ENCODE assay signal across 52 mouse cellular contexts in the genomic region with DNA sequence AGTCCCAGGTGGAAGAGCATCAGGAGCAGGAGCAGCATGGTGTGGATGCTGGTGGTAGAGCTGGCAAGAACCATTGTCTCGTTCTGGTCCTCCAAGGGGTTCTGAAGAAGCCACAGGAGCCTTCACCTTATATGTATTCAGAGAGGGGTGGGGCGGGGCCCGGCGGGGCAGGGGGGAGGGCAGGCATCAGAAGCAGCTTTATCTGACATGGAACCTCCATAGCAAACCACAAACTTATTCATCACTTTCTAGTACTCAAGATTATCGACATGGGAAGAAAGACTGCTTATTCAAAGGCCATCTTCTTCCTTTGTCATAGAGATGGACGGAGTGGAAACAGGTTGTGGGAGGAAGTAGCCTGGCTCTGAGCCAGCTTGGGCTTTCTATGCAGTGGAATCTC. TPM values are rescaled to one million over a fixed set of nuclear protein-coding genes. Genes with fewer than 3 reads are reported as not detected.
"Had no signal": no experiment of that assay in that cellular context is flagged by ENCODE, and none has a peak within 500 bp of the region (broad histone marks: within the 10 kb centered on the region; RNA-seq: fewer than 3 reads in every experiment).

Gene Il3 (minus strand): TSS at position 101 of the 400 bp plus-strand sequence.

- H3K27ac ChIP-seq: heart, embryonic 10.5 days; heart, embryonic 13.5 days; heart, embryonic 15.5 days; hindbrain, embryonic 10.5 days; hindbrain, embryonic 12.5 days; hindbrain, embryonic 13.5 days; hindbrain, embryonic 14.5 days; hindbrain, embryonic 15.5 days; hindbrain, postnatal 0 days; intestine, embryonic 15.5 days; kidney, embryonic 15.5 days; kidney, postnatal 0 days; layer of hippocampus, adult 2 months; left cerebral cortex, adult 2 months had no signal

- H3K4me1 ChIP-seq: heart, embryonic 12.5 days; heart, embryonic 13.5 days; heart, embryonic 15.5 days; hindbrain, embryonic 10.5 days; hindbrain, embryonic 12.5 days; hindbrain, embryonic 13.5 days; hindbrain, embryonic 15.5 days; intestine, embryonic 15.5 days; kidney, embryonic 15.5 days had no signal

- H3K36me3 ChIP-seq: heart, embryonic 10.5 days; heart, embryonic 12.5 days; heart, embryonic 13.5 days; heart, embryonic 15.5 days; hindbrain, embryonic 10.5 days; hindbrain, embryonic 12.5 days; hindbrain, embryonic 13.5 days; hindbrain, embryonic 15.5 days; intestine, embryonic 15.5 days; kidney, embryonic 15.5 days had no signal

- H3K27me3 ChIP-seq: heart, embryonic 12.5 days; heart, embryonic 13.5 days; heart, embryonic 15.5 days; hindbrain, embryonic 12.5 days; hindbrain, embryonic 13.5 days; hindbrain, embryonic 15.5 days; intestine, embryonic 15.5 days; kidney, embryonic 15.5 days had no signal

- H3K9me3 ChIP-seq: heart, embryonic 10.5 days; heart, embryonic 12.5 days; heart, embryonic 13.5 days; heart, embryonic 15.5 days; hindbrain, embryonic 10.5 days; hindbrain, embryonic 12.5 days; hindbrain, embryonic 13.5 days; hindbrain, embryonic 15.5 days; intestine, embryonic 15.5 days; kidney, embryonic 15.5 days had no signal

- H3K4me3 ChIP-seq: heart, embryonic 10.5 days; heart, embryonic 12.5 days; heart, embryonic 13.5 days; heart, embryonic 15.5 days; hindbrain, embryonic 10.5 days; hindbrain, embryonic 12.5 days; hindbrain, embryonic 13.5 days; hindbrain, embryonic 15.5 days; intestine, embryonic 15.5 days; kidney, embryonic 15.5 days; layer of hippocampus, adult 2 months; left cerebral cortex, adult 2 months had no signal

- DNase-seq: heart, postnatal 10 days; heart, postnatal 14 days; heart, postnatal 36 days; heart, postnatal 4 days; kidney, adult 11 months; kidney, adult 18-20 months; kidney, adult 2 months; kidney, adult 8-10 months; kidney, adult 9 months; kidney, postnatal 10 days; kidney, postnatal 25 days; kidney, postnatal 36 days; kidney, postnatal 4 days; layer of hippocampus, adult 9-11 months; layer of hippocampus, postnatal 36 days had no signal

- H3K9ac ChIP-seq: heart, embryonic 12.5 days; heart, embryonic 13.5 days; heart, embryonic 15.5 days; hindbrain, embryonic 12.5 days; hindbrain, embryonic 13.5 days; hindbrain, embryonic 14.5 days; hindbrain, embryonic 15.5 days; intestine, embryonic 15.5 days; kidney, embryonic 15.5 days had no signal

RNA-seq across cellular contexts. Expression of gene Il3, which starts in this region (rescaled TPM):
- total RNA-seq: heart, postnatal 10 days; heart, postnatal 14 days; heart, postnatal 25 days; heart, postnatal 36 days; heart, postnatal 4 days; hematopoietic stem cell, adult 5-6 weeks; hindbrain, postnatal 0 days; layer of hippocampus, adult 18-20 months; layer of hippocampus, adult 2 months; layer of hippocampus, adult 8-10 months; layer of hippocampus, postnatal 10 days; layer of hippocampus, postnatal 14 days; layer of hippocampus, postnatal 25 days; layer of hippocampus, postnatal 36 days; left cerebral cortex, adult 18-20 months; left cerebral cortex, adult 2 months; left cerebral cortex, adult 8-10 months had no signal
- polyA plus RNA-seq: heart, embryonic 10.5 days; heart, embryonic 11.5 days; heart, embryonic 12.5 days; heart, embryonic 13.5 days; heart, embryonic 14.5 days; heart, embryonic 15.5 days; heart, embryonic 16.5 days; heart, postnatal 0 days; hindbrain, embryonic 10.5 days; hindbrain, embryonic 11.5 days; hindbrain, embryonic 12.5 days; hindbrain, embryonic 13.5 days; hindbrain, embryonic 14.5 days; hindbrain, embryonic 15.5 days; hindbrain, embryonic 16.5 days; hindbrain, postnatal 0 days; inflammation-experienced regulatory T-cells, adult 6 months; intestine, embryonic 14.5 days; intestine, embryonic 15.5 days; intestine, embryonic 16.5 days; intestine, postnatal 0 days; kidney, adult 2 months; kidney, embryonic 14.5 days; kidney, embryonic 15.5 days; kidney, embryonic 16.5 days; kidney, postnatal 0 days; large intestine, adult 2 months had no signal
